Mouse (Mus musculus) stomach, embryonic 14.5 days (tissue): ENCODE data around the gene Gm17018. TPM values are rescaled to one million over a fixed set of nuclear protein-coding genes. Genes with fewer than 3 reads are reported as not detected.

ENCODE experiments used
- ATAC-seq: fragments of 200-750 bp; cut with Nextera tagmentation; 2 replicates; pipeline ENCODE4 v1.8.0; 2017; ENCODE audit warnings: low read depth, moderate TSS enrichment; ENCODE audit not compliant: insufficient number of reproducible peaks, insufficient read depth, low FRiP score
- H3K27ac ChIP-seq: fragments of 300-500 bp; sonication (generic); 2 replicates; pipeline ENCODE4 v1.5.1; 2014; ENCODE audit warnings: mild to moderate bottlenecking, low read length, moderate library complexity, mixed read lengths
- H3K27me3 ChIP-seq: fragments of 300-500 bp; sonication (generic); 2 replicates; pipeline ENCODE4 v1.6.1; 2014; ENCODE audit warnings: low read length, control low read depth, mixed read lengths; ENCODE audit not compliant: control insufficient read depth, insufficient read depth
- H3K36me3 ChIP-seq: fragments of 300-500 bp; sonication (generic); 2 replicates; pipeline ENCODE4 v1.6.1; 2014; ENCODE audit warnings: mild to moderate bottlenecking, control low read depth, low read length, moderate library complexity, mixed read lengths; ENCODE audit not compliant: control insufficient read depth, insufficient read depth
- H3K4me1 ChIP-seq: fragments of 300-500 bp; sonication (generic); 2 replicates; pipeline ENCODE4 v1.6.1; 2014; ENCODE audit warnings: low read length, control low read depth, mixed read lengths; ENCODE audit not compliant: control insufficient read depth, insufficient read depth
- H3K4me2 ChIP-seq: fragments of 300-500 bp; sonication (generic); replicated peaks from 2 replicates; pipeline ENCODE4 v1.6.1; 2014; ENCODE audit warnings: low read depth, low read length, control low read depth
- H3K4me3 ChIP-seq: fragments of 300-500 bp; sonication (generic); 2 replicates; pipeline ENCODE4 v1.5.1; 2014; ENCODE audit warnings: low read depth, low read length, control low read depth
- H3K9ac ChIP-seq: fragments of 300-500 bp; sonication (generic); replicated peaks from 2 replicates; pipeline ENCODE4 v1.6.1; 2014; ENCODE audit warnings: low read depth, mild to moderate bottlenecking, control low read depth, low read length, moderate library complexity, mixed read lengths
- H3K9me3 ChIP-seq: fragments of 300-500 bp; sonication (generic); 2 replicates; pipeline ENCODE4 v1.6.1; 2016; ENCODE audit warnings: low read depth, low read length, control low read depth; ENCODE audit not compliant: control insufficient read depth
- WGBS: fragments of 180-500 bp; shearing (Covaris S2); extraction: QIAGEN DNeasy Blood & Tissue Kit; methylation state at CpG from one replicate; pipeline ENCODE4 v1.1.7; 2014; 5-methylcytosine and 5-hydroxymethylcytosine counted together
- polyA plus RNA-seq: library from polyadenylated mRNA; unstranded; fragments of >200 nt; fragmentation: Nextera tagmentation; extraction: Ambion mirVana; gene quantifications from 2 replicates; pipeline ENCODE4 v1.2.1, GENCODE M21; 2014

The Gm17018 gene
- polyA plus RNA-seq, 1 experiment from 2014 or later, result 45.4 TPM

- no peak for ATAC-seq
- WGBS, result 43% methylated on average over 15 of the region's 15 CpGs
- Histone ChIP-seq H3K27ac (peak overlapping the region; percentile 39; the same call in 1 of the 2 replicates), H3K9ac (no peak overlapping the region), H3K4me1 (peaks cover 28% of the 10 kb centered on the region), H3K4me3 (no peak overlapping the region), H3K4me2 (no peak overlapping the region), H3K9me3 (no peaks in the 10 kb centered on the region), H3K27me3 (no peaks in the 10 kb centered on the region), H3K36me3 (no peaks in the 10 kb centered on the region)
Measured at GRCm38 (mm10) chr19:45565925-45566715, 5.7 kb downstream of the Gm17018 start.

GRCm38 (mm10) chr19:45567367-45567766 is 7.0 kb downstream of the Gm17018 start:
- H3K36me3 ChIP-seq, result no peaks in the 10 kb centered on the region
- H3K4me3 ChIP-seq, result no peak overlapping the region
- H3K27ac ChIP-seq, result peak overlapping the region; percentile 15; the same call in 1 of the 2 replicates
- no peak overlapping the region for H3K9ac ChIP-seq
- WGBS, result 27% methylated on average over 14 of the region's 14 CpGs
- H3K9me3 ChIP-seq, result no peaks in the 10 kb centered on the region
- H3K4me1 ChIP-seq, result peaks cover 28% of the 10 kb centered on the region
- ATAC-seq, result no peak
- no peak overlapping the region for H3K4me2 ChIP-seq
- H3K27me3 ChIP-seq, result no peaks in the 10 kb centered on the region

GRCm38 (mm10) chr19:45573033-45573432 is 12.6 kb downstream of the Gm17018 start:
- ATAC-seq, result no peak
- Histone ChIP-seq H3K4me2 (no peak overlapping the region), H3K9ac (no peak overlapping the region), H3K36me3 (peaks cover 2% of the 10 kb centered on the region; the same call in 1 of the 2 replicates), H3K4me3 (no peak overlapping the region), H3K4me1 (peaks cover 21% of the 10 kb centered on the region), H3K9me3 (no peaks in the 10 kb centered on the region), H3K27ac (no peak overlapping the region), H3K27me3 (no peaks in the 10 kb centered on the region)
- 77% methylated on average over 6 of the region's 6 CpGs for WGBS

- H3K27me3 ChIP-seq, result no peaks in the 10 kb centered on the region
- H3K4me3 ChIP-seq, result no peak overlapping the region
- no peak overlapping the region for H3K9ac ChIP-seq
- ATAC-seq, result 0 out of 2 replicates have a peak, but pooled peaks have one; percentile 24
- H3K36me3 ChIP-seq, result peaks cover 9% of the 10 kb centered on the region; the same call in 1 of the 2 replicates
- H3K4me2 ChIP-seq, result no peak overlapping the region
- no peak overlapping the region for H3K27ac ChIP-seq
- WGBS, result 22% methylated on average over 6 of the region's 6 CpGs
- no peaks in the 10 kb centered on the region for H3K9me3 ChIP-seq
- peaks cover 21% of the 10 kb centered on the region for H3K4me1 ChIP-seq
Measured at GRCm38 (mm10) chr19:45573861-45574267, 13.4 kb downstream of the Gm17018 start.

GRCm38 (mm10) chr19:45574339-45574898 is 14.0 kb downstream of the Gm17018 start:
- Histone ChIP-seq H3K9ac (no peak overlapping the region), H3K9me3 (no peaks in the 10 kb centered on the region), H3K4me2 (no peak overlapping the region), H3K27me3 (no peaks in the 10 kb centered on the region), H3K36me3 (peaks cover 15% of the 10 kb centered on the region; the same call in 1 of the 2 replicates), H3K4me1 (peaks cover 21% of the 10 kb centered on the region), H3K4me3 (no peak overlapping the region), H3K27ac (no peak overlapping the region)
- WGBS, result 63% methylated on average over 7 of the region's 7 CpGs
- no peak for ATAC-seq

- 0 out of 2 replicates have a peak overlapping the region, but pooled peaks have one; percentile 6 for H3K4me2 ChIP-seq
Measured at GRCm38 (mm10) chr19:45574941-45575631, 14.7 kb downstream of the Gm17018 start.

GRCm38 (mm10) chr19:45575632-45576001 is 15.2 kb downstream of the Gm17018 start:
- Histone ChIP-seq H3K9ac (no peak overlapping the region), H3K36me3 (peaks cover 17% of the 10 kb centered on the region; the same call in 1 of the 2 replicates), H3K4me3 (no peak overlapping the region), H3K4me2 (0 out of 2 replicates have a peak overlapping the region, but pooled peaks have one; percentile 6), H3K27me3 (no peaks in the 10 kb centered on the region), H3K4me1 (peaks cover 18% of the 10 kb centered on the region), H3K9me3 (no peaks in the 10 kb centered on the region), H3K27ac (peak overlapping the region; percentile 22; the same call in 1 of the 2 replicates)
- ATAC-seq, result 0 out of 2 replicates have a peak, but pooled peaks have one; percentile 35
- 9% methylated on average over 8 of the region's 8 CpGs for WGBS

More at GRCm38 (mm10) chr19:45574941-45575631, 14.7 kb downstream of the Gm17018 start:
- Histone ChIP-seq H3K27ac (peak overlapping the region; percentile 22; the same call in 1 of the 2 replicates), H3K9ac (no peak overlapping the region), H3K9me3 (no peaks in the 10 kb centered on the region), H3K4me1 (peaks cover 18% of the 10 kb centered on the region), H3K36me3 (peaks cover 17% of the 10 kb centered on the region; the same call in 1 of the 2 replicates), H3K27me3 (no peaks in the 10 kb centered on the region), H3K4me3 (no peak overlapping the region)
- 30% methylated on average over 19 of the region's 19 CpGs for WGBS
- no peak for ATAC-seq

GRCm38 (mm10) chr19:45577141-45577750 is 16.8 kb downstream of the Gm17018 start:
- WGBS, result 67% methylated on average over 14 of the region's 14 CpGs
- H3K4me1 ChIP-seq, result peaks cover 18% of the 10 kb centered on the region
- no peak overlapping the region for H3K4me2 ChIP-seq
- H3K27me3 ChIP-seq, result no peaks in the 10 kb centered on the region
- no peak overlapping the region for H3K9ac ChIP-seq
- H3K4me3 ChIP-seq, result no peak overlapping the region
- H3K27ac ChIP-seq, result no peak overlapping the region
- no peak for ATAC-seq
- H3K36me3 ChIP-seq, result peaks cover 17% of the 10 kb centered on the region; the same call in 1 of the 2 replicates
- no peaks in the 10 kb centered on the region; the same call in 1 of the 2 replicates for H3K9me3 ChIP-seq
